Mouse (Mus musculus) heart, postnatal 14 days (tissue): ENCODE data around the gene Mcrip2. TPM values are rescaled to one million over a fixed set of nuclear protein-coding genes. Genes with fewer than 3 reads are reported as not detected.

ENCODE experiments used
- DNase-seq, 2 experiments: peaks; one replicate each; pipeline ENCODE4 v3.0.0; 2021 to 2022
- intact Hi-C: fragments of 180-260 bp; cut with DNase I; formaldehyde crosslinking; loops from one replicate; pipeline ENCODE4 v1.15.1; 2025
- microRNA-seq, 2 experiments: library from miRNA; unstranded; fragments of <30 nt; microRNA quantifications; one replicate each; pipeline ENCODE4 v1.2.0; 2021 to 2022
- total RNA-seq, 2 experiments: library from RNA; stranded (reverse); gene quantifications; 2 replicates each; pipeline ENCODE4 v1.2.3; 2021

The Mcrip2 gene
- total RNA-seq, 2 experiments from 2014 or later = 226 to 230 TPM

DNA sequence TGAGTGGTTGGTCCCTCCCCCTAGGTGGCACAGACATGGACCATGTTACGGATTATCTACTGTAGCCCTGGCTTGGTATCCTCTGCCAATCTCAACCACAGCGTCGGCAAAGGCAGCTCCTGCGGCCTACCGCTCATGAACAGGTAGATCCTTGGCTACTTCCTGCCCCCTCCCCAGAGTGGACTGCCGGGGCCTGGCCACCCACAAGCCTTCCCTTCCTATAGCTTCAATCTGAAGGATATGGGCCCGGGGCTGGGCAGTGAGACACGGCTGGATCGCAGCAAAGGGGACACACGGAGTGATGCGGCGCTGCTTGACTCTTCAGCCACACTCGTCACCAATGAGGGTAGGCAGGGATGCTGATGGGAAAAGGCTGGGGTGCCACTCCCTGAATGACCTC, 41.6 kb downstream of the Mcrip2 start:
- intact Hi-C loops = no loop called here
- no peak for DNase-seq

DNA sequence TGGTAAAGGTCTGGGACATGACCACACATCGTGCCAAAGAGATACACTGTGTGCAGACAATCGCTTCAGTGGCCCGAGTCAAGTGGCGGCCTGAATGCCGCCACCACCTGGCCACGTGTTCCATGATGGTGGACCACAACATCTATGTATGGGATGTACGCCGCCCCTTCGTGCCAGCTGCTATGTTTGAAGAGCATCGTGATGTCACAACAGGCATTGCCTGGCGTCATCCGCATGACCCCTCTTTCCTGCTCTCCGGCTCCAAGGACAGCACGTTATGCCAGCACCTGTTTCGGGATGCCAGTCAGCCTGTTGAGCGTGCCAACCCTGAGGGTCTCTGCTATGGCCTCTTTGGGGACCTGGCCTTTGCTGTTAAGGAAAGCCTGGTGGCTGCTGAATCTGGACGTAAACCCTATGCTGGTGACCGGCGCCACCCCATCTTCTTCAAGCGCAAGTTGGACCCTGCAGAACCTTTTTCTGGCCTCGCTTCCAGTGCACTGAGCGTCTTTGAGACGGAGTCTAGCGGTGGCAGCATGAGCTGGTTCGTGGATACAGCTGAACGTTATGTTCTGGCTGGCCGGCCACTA, 42.5 kb downstream of the Mcrip2 start:
- DNase-seq = no peak
- intact Hi-C loops = no loop called here

- intact Hi-C loops = no loop called here
- DNase-seq = no peak
Measured at GRCm38 (mm10) chr17:25825311-25825710, 43.3 kb downstream of the Mcrip2 start.

DNA sequence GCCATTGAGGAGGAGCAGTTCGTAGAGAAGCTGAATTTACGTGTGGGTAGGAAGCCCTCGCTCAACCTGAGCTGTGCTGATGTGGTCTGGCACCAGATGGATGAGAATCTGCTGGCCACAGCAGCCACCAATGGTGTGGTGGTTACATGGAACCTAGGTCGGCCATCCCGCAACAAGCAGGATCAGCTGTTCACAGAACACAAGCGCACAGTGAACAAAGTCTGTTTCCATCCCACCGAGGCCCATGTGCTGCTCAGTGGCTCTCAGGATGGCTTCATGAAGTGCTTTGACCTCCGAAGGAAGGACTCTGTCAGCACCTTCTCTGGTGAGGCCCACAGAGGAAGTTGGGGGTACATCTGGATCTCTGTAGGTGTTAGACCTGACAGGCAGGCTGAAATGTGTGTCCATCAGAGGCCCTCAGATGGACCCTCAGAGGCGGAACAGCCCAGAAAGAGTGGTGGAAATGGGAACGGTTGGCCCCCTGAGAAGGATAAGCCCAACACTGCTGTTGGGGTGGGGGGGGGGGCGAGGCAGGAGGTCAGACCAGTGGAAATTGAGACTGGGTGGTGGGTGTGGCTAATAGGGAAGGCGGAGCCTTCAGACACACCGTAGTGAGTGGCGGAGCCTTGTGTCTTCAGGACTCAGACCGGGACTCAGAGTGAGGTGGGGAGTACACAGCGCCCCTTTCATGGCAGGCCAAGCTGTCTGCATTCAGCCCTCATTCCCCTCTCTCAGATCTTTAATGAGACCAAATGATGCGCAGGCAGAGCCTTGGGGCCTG, 44.0 kb downstream of the Mcrip2 start:
- no peak for DNase-seq
- intact Hi-C loops = no loop called here

DNA sequence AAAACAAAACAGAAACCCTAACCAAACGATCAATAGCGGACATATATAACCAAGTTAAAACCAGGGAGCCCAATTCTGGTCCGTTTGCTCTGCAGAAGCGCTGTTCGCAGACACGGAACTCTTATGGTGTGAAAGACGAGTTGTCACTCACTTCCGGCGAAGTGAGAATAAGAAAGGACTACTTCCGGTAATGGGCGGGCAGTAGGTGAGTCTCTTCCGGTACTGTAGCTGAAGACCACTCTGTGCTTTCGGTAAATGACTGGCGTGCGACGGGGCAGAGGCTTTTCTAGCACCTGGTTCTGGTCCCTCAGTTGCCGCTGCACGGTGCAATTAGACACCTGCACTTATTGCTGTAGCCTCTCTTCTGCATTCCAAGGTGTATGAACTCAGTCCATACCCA, 45.1 kb downstream of the Mcrip2 start, which contains the start of gene Wdr24:
Wdr24 (plus strand) TSS at position 176 of the 400 bp plus-strand sequence.
- DNase-seq = peak; percentile 73 to 83
- intact Hi-C loops = no loop called here

GRCm38 (mm10) chr17:25818851-25819780, 49.4 kb downstream of the Mcrip2 start:
- intact Hi-C loops = no loop called here
- DNase-seq = no peak

GRCm38 (mm10) chr17:25817662-25818061, 50.9 kb downstream of the Mcrip2 start:
- DNase-seq = no peak
- intact Hi-C loops = no loop called here

Small RNA genes within 50 kb of the gene (microRNA-seq; reads per million reads assigned to microRNA genes)
- 1.1 to 2.8 reads per million in 2 experiments for gene Mir3082

Other genes with a start within 250 kb of the Mcrip2 start
- gene Gng13, start 151.6 kb downstream of the Mcrip2 start, total RNA-seq = 1 to 10 TPM; 1.7 to 2.1 TPM
- 1 to 10 TPM; 1.1 to 4.4 TPM for gene Chtf18, start 141.3 kb downstream of the Mcrip2 start, total RNA-seq
- 1 to 10 TPM; 5.0 to 5.4 TPM for gene Rpusd1, start 141.1 kb downstream of the Mcrip2 start, total RNA-seq
- not detected for gene Mslnl, start 132.7 kb downstream of the Mcrip2 start, total RNA-seq
- gene Msln, start 114.4 kb downstream of the Mcrip2 start, total RNA-seq = 10 to 100 TPM; 30.0 to 34.5 TPM
- 10 to 100 TPM; 44.8 TPM for gene Narfl, start 95.0 kb downstream of the Mcrip2 start, total RNA-seq
- 10 to 100 TPM; 15.0 to 15.1 TPM for gene Haghl, start 83.1 kb downstream of the Mcrip2 start, total RNA-seq
- under 1 TPM in 1 of 2 experiments, not detected in 1; 0.17 TPM for gene Ccdc78, start 82.2 kb downstream of the Mcrip2 start, total RNA-seq
- gene Fam173a, start 75.9 kb downstream of the Mcrip2 start, total RNA-seq = 10 to 100 TPM; 36.4 to 37.4 TPM
- gene AC134908.4, start 73.1 kb downstream of the Mcrip2 start, total RNA-seq = not detected
- 10 to 100 TPM; 67.1 to 74.7 TPM for gene Metrn, start 71.6 kb downstream of the Mcrip2 start, total RNA-seq
- gene Fbxl16, start 59.7 kb downstream of the Mcrip2 start, total RNA-seq = 1 to 10 TPM in 1 of 2 experiments, under 1 TPM in 1; 1.00 to 1.2 TPM
- gene Wdr24, start 45.1 kb downstream of the Mcrip2 start, total RNA-seq = 10 to 100 TPM; 10.5 to 11.0 TPM
- 10 to 100 TPM; 33.1 to 34.1 TPM for gene Jmjd8, start 39.9 kb downstream of the Mcrip2 start, total RNA-seq
- 100 to 1,000 TPM; 106 to 109 TPM for gene Stub1, start 35.4 kb downstream of the Mcrip2 start, total RNA-seq
- 1 to 10 TPM; 2.5 to 3.1 TPM for gene Rhbdl1, start 31.5 kb downstream of the Mcrip2 start, total RNA-seq
- gene Gm20683, start 27.0 kb downstream of the Mcrip2 start, total RNA-seq = 1 to 10 TPM; 2.9 to 3.0 TPM
- gene Rhot2, start 23.9 kb downstream of the Mcrip2 start, total RNA-seq = 100 to 1,000 TPM; 103 to 105 TPM
- 1 to 10 TPM; 5.2 to 5.7 TPM for gene Wdr90, start 7.3 kb downstream of the Mcrip2 start, total RNA-seq
- gene Mettl26, start 6.3 kb upstream of the Mcrip2 start, total RNA-seq = 10 to 100 TPM; 11.3 to 13.2 TPM
- gene Wfikkn1, start 12.1 kb upstream of the Mcrip2 start, total RNA-seq = under 1 TPM; 0.91 to 1.00 TPM
- gene Rab40c, start 51.0 kb upstream of the Mcrip2 start, total RNA-seq = 10 to 100 TPM; 14.4 to 20.0 TPM
- gene Pigq, start 76.2 kb upstream of the Mcrip2 start, total RNA-seq = 10 to 100 TPM; 60.6 to 62.7 TPM
- gene Nhlrc4, start 76.2 kb upstream of the Mcrip2 start, total RNA-seq = under 1 TPM in 1 of 2 experiments, not detected in 1; 0.17 TPM
- not detected for gene A930017K11Rik, start 83.8 kb upstream of the Mcrip2 start, total RNA-seq
- 10 to 100 TPM; 11.4 to 13.1 TPM for gene Capn15, start 117.0 kb upstream of the Mcrip2 start, total RNA-seq
- gene Rab11fip3, start 200.8 kb upstream of the Mcrip2 start, total RNA-seq = 10 to 100 TPM; 22.7 to 25.3 TPM
- 10 to 100 TPM; 10.9 to 13.0 TPM for gene Decr2, start 221.6 kb upstream of the Mcrip2 start, total RNA-seq
- 1 to 10 TPM; 3.1 to 3.6 TPM for gene Nme4, start 226.8 kb upstream of the Mcrip2 start, total RNA-seq
- gene Tmem8, start 244.5 kb upstream of the Mcrip2 start, total RNA-seq = 1 to 10 TPM; 1.2 to 1.9 TPM